Mouse (Mus musculus) myocyte (in vitro differentiated cells): ENCODE measurements around the gene Mettl7a2. TPM values are rescaled to one million over a fixed set of nuclear protein-coding genes. Genes with fewer than 3 reads are reported as not detected.
"Not testable (repeated sequence)": the region's sequence is repeated elsewhere in the genome, so short reads cannot be mapped to it uniquely, and the experiment has no call there.

Experiments used
- H3K27me3 ChIP-seq: one replicate; pipeline ENCODE4 v1.6.1; 2011; ENCODE audit not compliant: control insufficient read depth, insufficient read depth, insufficient read length
- H3K36me3 ChIP-seq: one replicate; pipeline ENCODE4 v1.6.1; 2011; ENCODE audit not compliant: control insufficient read depth, insufficient read depth
- H3K4me2 ChIP-seq: one replicate; pipeline ENCODE4 v1.6.1; 2011; ENCODE audit warnings: low read depth, control low read depth
- H3K4me3 ChIP-seq: one replicate; pipeline ENCODE4 v1.5.1; 2011; ENCODE audit warnings: mild to moderate bottlenecking, control low read depth, moderate library complexity
- H3K79me2 ChIP-seq: one replicate; pipeline ENCODE4 v1.6.1; 2011; ENCODE audit not compliant: control insufficient read depth, insufficient read depth
- H3ac ChIP-seq: one replicate; pipeline ENCODE4 v1.6.1; 2011; ENCODE audit not compliant: control insufficient read depth, insufficient read length
- CEBPB ChIP-seq: IDR thresholded peaks from 2 replicates; pipeline ENCODE4 v1.6.1; 2011; ENCODE audit warnings: mild to moderate bottlenecking, moderate library complexity; ENCODE audit not compliant: poor library complexity, insufficient read depth, severe bottlenecking
- E2F4 ChIP-seq: IDR thresholded peaks from one replicate; pipeline ENCODE4 v1.6.1; 2011; ENCODE audit warnings: mild to moderate bottlenecking, control low read depth, moderate library complexity; ENCODE audit not compliant: insufficient read depth
- MAX ChIP-seq: IDR thresholded peaks from one replicate; pipeline ENCODE4 v1.6.1; 2011; ENCODE audit warnings: low read depth, mild to moderate bottlenecking, control low read depth
- MYOD1 ChIP-seq, 3 experiments: IDR thresholded peaks; one replicate each; pipeline ENCODE4 v1.6.1; 2011; ENCODE audit warnings: control low read depth in 2 of 3, low read depth in 2 of 3, mild to moderate bottlenecking in 2 of 3, moderate library complexity in 1 of 3; ENCODE audit not compliant: insufficient read length in 2 of 3, control insufficient read depth in 1 of 3
- MYOG ChIP-seq, 3 experiments: IDR thresholded peaks; one replicate each; pipeline ENCODE4 v1.6.1; 2011; ENCODE audit warnings: control low read depth in 2 of 3, low read depth in 2 of 3, mild to moderate bottlenecking in 2 of 3; ENCODE audit not compliant: insufficient read length in 2 of 3, control insufficient read depth in 1 of 3, insufficient read depth in 1 of 3
- POLR2A ChIP-seq: IDR thresholded peaks from one replicate; pipeline ENCODE4 v1.6.1; 2011; ENCODE audit warnings: low read depth, mild to moderate bottlenecking, control low read depth, moderate library complexity; ENCODE audit not compliant: insufficient read length
- POLR2AphosphoS2 ChIP-seq: IDR thresholded peaks from one replicate; pipeline ENCODE4 v1.6.1; 2011; ENCODE audit warnings: low read depth, control low read depth; ENCODE audit not compliant: insufficient read length
- REST ChIP-seq: IDR thresholded peaks from one replicate; pipeline ENCODE4 v1.6.1; 2011; ENCODE audit warnings: mild to moderate bottlenecking, control low read depth, moderate library complexity; ENCODE audit not compliant: insufficient read depth, insufficient read length
- SRF ChIP-seq: IDR thresholded peaks from one replicate; pipeline ENCODE4 v1.6.1; 2011; ENCODE audit warnings: low read depth; ENCODE audit not compliant: control insufficient read depth, insufficient read length
- TCF12 ChIP-seq: IDR thresholded peaks from one replicate; pipeline ENCODE4 v1.6.1; 2011; ENCODE audit warnings: mild to moderate bottlenecking, control low read depth; ENCODE audit not compliant: poor library complexity, insufficient read depth, severe bottlenecking
- TCF3 ChIP-seq: IDR thresholded peaks from one replicate; pipeline ENCODE4 v1.6.1; 2011; ENCODE audit warnings: low read depth, control low read depth; ENCODE audit not compliant: insufficient read length
- USF1 ChIP-seq: IDR thresholded peaks from one replicate; pipeline ENCODE4 v1.6.1; 2011; ENCODE audit warnings: low read depth, mild to moderate bottlenecking, control low read depth, moderate library complexity
- polyA plus RNA-seq: library from polyadenylated mRNA; unstranded; fragments of >200 nt; fragmentation: generic; extraction: Trizol; gene quantifications from one replicate; pipeline ENCODE4 v1.2.1, GENCODE M21; 2012; ENCODE audit warnings: missing spikeins

Mettl7a2 gene
- polyA plus RNA-seq, result not detected

- H3K4me3 ChIP-seq, result no peak within 1 kb of the TSS
- TF ChIP-seq REST (no peak), TCF12 (no peak), POLR2AphosphoS2 (no peak), MYOD1 (IDR thresholded peaks at IDR 0.05; ENCODE audit: control insufficient read depth in 1 of 3, insufficient read length in 2 of 3, low read depth in 2 of 3) (no peak), TCF3 (no peak), SRF (no peak), POLR2A (no peak), CEBPB (no peak), MAX (no peak), E2F4 (no peak), MYOG (IDR thresholded peaks at IDR 0.05; ENCODE audit: control insufficient read depth in 1 of 3, insufficient read depth in 1 of 3, insufficient read length in 2 of 3, low read depth in 2 of 3) (no peak), USF1 (no peak)
- no peak within 1 kb of the TSS for H3ac ChIP-seq
- H3K79me2 ChIP-seq, result no peaks in the 10 kb centered on the region
- no peak within 1 kb of the TSS for H3K4me2 ChIP-seq
- H3K27me3 ChIP-seq, result peaks cover 15% of the 10 kb centered on the region
- H3K36me3 ChIP-seq, result no peaks in the 10 kb centered on the region
Measured at GRCm38 (mm10) chr15:100352711-100353250, at the start of gene Mettl7a2, which contains the start of gene Methig1. Gene Mettl7a2, plus strand, starts transcription at chr15:100353200. Gene Methig1, plus strand, starts transcription at chr15:100353149.

- Histone ChIP-seq H3K4me3 (peak overlapping the region; percentile 48), H3K36me3 (no peaks in the 10 kb centered on the region), H3K4me2 (peak overlapping the region; percentile 93), H3K27me3 (no peaks in the 10 kb centered on the region), H3ac (no peak overlapping the region), H3K79me2 (no peaks in the 10 kb centered on the region)
- TF ChIP-seq MAX, result no peak
- no peak for TF ChIP-seq POLR2AphosphoS2
Measured at GRCm38 (mm10) chr15:100303428-100304018, 49.5 kb upstream of the Mettl7a2 start.

- no peak within 1 kb of the TSS for H3ac ChIP-seq
- TF ChIP-seq MAX (no peak), POLR2AphosphoS2 (peak; percentile 75), POLR2A (peak; percentile 74)
- H3K79me2 ChIP-seq, result no peaks in the 10 kb centered on the region
- H3K4me2 ChIP-seq, result peak within 1 kb of the TSS; percentile 93
- H3K4me3 ChIP-seq, result peak within 1 kb of the TSS; percentile 48
- no peaks in the 10 kb centered on the region for H3K36me3 ChIP-seq
- H3K27me3 ChIP-seq, result no peaks in the 10 kb centered on the region
Measured at GRCm38 (mm10) chr15:100304019-100304991, 48.7 kb upstream of the Mettl7a2 start, which contains the start of gene Mettl7a1. Gene Mettl7a1, plus strand, starts transcription at chr15:100304140.

- no peak for TF ChIP-seq POLR2A
- TF ChIP-seq MYOD1 (IDR thresholded peaks at IDR 0.05; ENCODE audit: control insufficient read depth in 1 of 3, insufficient read length in 2 of 3, low read depth in 2 of 3), result no peak
- Histone ChIP-seq H3K36me3 (no peaks in the 10 kb centered on the region), H3K27me3 (no peaks in the 10 kb centered on the region), H3ac (no peak overlapping the region), H3K4me2 (no peak overlapping the region), H3K79me2 (no peaks in the 10 kb centered on the region), H3K4me3 (peak overlapping the region; percentile 48)
Measured at GRCm38 (mm10) chr15:100306201-100306600, 46.8 kb upstream of the Mettl7a2 start.

- H3ac ChIP-seq, H3K36me3 ChIP-seq, H3K27me3 ChIP-seq, H3K79me2 ChIP-seq, H3K4me3 ChIP-seq, H3K4me2 ChIP-seq: not testable (repeated sequence)
Measured at GRCm38 (mm10) chr15:100307438-100308096, 45.4 kb upstream of the Mettl7a2 start.
